Mouse (Mus musculus) myocyte (in vitro differentiated cells): ENCODE results near the gene Sec11a. TPM values are rescaled to one million over a fixed set of nuclear protein-coding genes. Genes with fewer than 3 reads are reported as not detected.
A peak's percentile ranks its signal among the peaks of the same experiment; 100 is the strongest.

ENCODE experiments used
- H3K27me3 ChIP-seq: one replicate; pipeline ENCODE4 v1.6.1; 2011; ENCODE audit not compliant: control insufficient read depth, insufficient read depth, insufficient read length
- H3K36me3 ChIP-seq: one replicate; pipeline ENCODE4 v1.6.1; 2011; ENCODE audit not compliant: control insufficient read depth, insufficient read depth
- H3K4me2 ChIP-seq: one replicate; pipeline ENCODE4 v1.6.1; 2011; ENCODE audit warnings: low read depth, control low read depth
- H3K4me3 ChIP-seq: one replicate; pipeline ENCODE4 v1.5.1; 2011; ENCODE audit warnings: mild to moderate bottlenecking, control low read depth, moderate library complexity
- H3K79me2 ChIP-seq: one replicate; pipeline ENCODE4 v1.6.1; 2011; ENCODE audit not compliant: control insufficient read depth, insufficient read depth
- H3ac ChIP-seq: one replicate; pipeline ENCODE4 v1.6.1; 2011; ENCODE audit not compliant: control insufficient read depth, insufficient read length
- CEBPB ChIP-seq: IDR thresholded peaks from 2 replicates; pipeline ENCODE4 v1.6.1; 2011; ENCODE audit warnings: mild to moderate bottlenecking, moderate library complexity; ENCODE audit not compliant: poor library complexity, insufficient read depth, severe bottlenecking
- E2F4 ChIP-seq: IDR thresholded peaks from one replicate; pipeline ENCODE4 v1.6.1; 2011; ENCODE audit warnings: mild to moderate bottlenecking, control low read depth, moderate library complexity; ENCODE audit not compliant: insufficient read depth
- MAX ChIP-seq: IDR thresholded peaks from one replicate; pipeline ENCODE4 v1.6.1; 2011; ENCODE audit warnings: low read depth, mild to moderate bottlenecking, control low read depth
- MYOD1 ChIP-seq, 3 experiments: IDR thresholded peaks; one replicate each; pipeline ENCODE4 v1.6.1; 2011; ENCODE audit warnings: control low read depth in 2 of 3, low read depth in 2 of 3, mild to moderate bottlenecking in 2 of 3, moderate library complexity in 1 of 3; ENCODE audit not compliant: insufficient read length in 2 of 3, control insufficient read depth in 1 of 3
- MYOG ChIP-seq, 3 experiments: IDR thresholded peaks; one replicate each; pipeline ENCODE4 v1.6.1; 2011; ENCODE audit warnings: control low read depth in 2 of 3, low read depth in 2 of 3, mild to moderate bottlenecking in 2 of 3; ENCODE audit not compliant: insufficient read length in 2 of 3, control insufficient read depth in 1 of 3, insufficient read depth in 1 of 3
- POLR2A ChIP-seq: IDR thresholded peaks from one replicate; pipeline ENCODE4 v1.6.1; 2011; ENCODE audit warnings: low read depth, mild to moderate bottlenecking, control low read depth, moderate library complexity; ENCODE audit not compliant: insufficient read length
- POLR2AphosphoS2 ChIP-seq: IDR thresholded peaks from one replicate; pipeline ENCODE4 v1.6.1; 2011; ENCODE audit warnings: low read depth, control low read depth; ENCODE audit not compliant: insufficient read length
- REST ChIP-seq: IDR thresholded peaks from one replicate; pipeline ENCODE4 v1.6.1; 2011; ENCODE audit warnings: mild to moderate bottlenecking, control low read depth, moderate library complexity; ENCODE audit not compliant: insufficient read depth, insufficient read length
- SRF ChIP-seq: IDR thresholded peaks from one replicate; pipeline ENCODE4 v1.6.1; 2011; ENCODE audit warnings: low read depth; ENCODE audit not compliant: control insufficient read depth, insufficient read length
- TCF12 ChIP-seq: IDR thresholded peaks from one replicate; pipeline ENCODE4 v1.6.1; 2011; ENCODE audit warnings: mild to moderate bottlenecking, control low read depth; ENCODE audit not compliant: poor library complexity, insufficient read depth, severe bottlenecking
- TCF3 ChIP-seq: IDR thresholded peaks from one replicate; pipeline ENCODE4 v1.6.1; 2011; ENCODE audit warnings: low read depth, control low read depth; ENCODE audit not compliant: insufficient read length
- USF1 ChIP-seq: IDR thresholded peaks from one replicate; pipeline ENCODE4 v1.6.1; 2011; ENCODE audit warnings: low read depth, mild to moderate bottlenecking, control low read depth, moderate library complexity
- polyA plus RNA-seq: library from polyadenylated mRNA; unstranded; fragments of >200 nt; fragmentation: generic; extraction: Trizol; gene quantifications from one replicate; pipeline ENCODE4 v1.2.1, GENCODE M21; 2012; ENCODE audit warnings: missing spikeins

The Sec11a gene
- polyA plus RNA-seq, 1 experiment, result 95.7 TPM

GRCm38 (mm10) chr7:80901541-80902274 lies 45.9 kb downstream of the Sec11a start:
- peak overlapping the region; percentile 62 for H3ac ChIP-seq
- H3K4me3 ChIP-seq, result peak overlapping the region; percentile 69
- no peaks in the 10 kb centered on the region for H3K36me3 ChIP-seq
- no peaks in the 10 kb centered on the region for H3K27me3 ChIP-seq
- TF ChIP-seq SRF (no peak), TCF3 (no peak), E2F4 (no peak), CEBPB (no peak), MYOD1 (IDR thresholded peaks at IDR 0.05; ENCODE audit: control insufficient read depth in 1 of 3, insufficient read length in 2 of 3, low read depth in 2 of 3) (no peak), TCF12 (no peak), POLR2A (no peak), MAX (no peak), POLR2AphosphoS2 (no peak), REST (no peak), USF1 (no peak), MYOG (IDR thresholded peaks at IDR 0.05; ENCODE audit: control insufficient read depth in 1 of 3, insufficient read depth in 1 of 3, insufficient read length in 2 of 3, low read depth in 2 of 3) (no peak)
- H3K4me2 ChIP-seq, result peak overlapping the region; percentile 93
- H3K79me2 ChIP-seq, result no peaks in the 10 kb centered on the region

GRCm38 (mm10) chr7:80900944-80901501 lies 46.6 kb downstream of the Sec11a start, which contains the start of gene Wdr73:
TSS of gene Wdr73 (minus strand) at chr7:80901269.
- Histone ChIP-seq H3K4me2 (peak within 1 kb of the TSS; percentile 97), H3ac (peak within 1 kb of the TSS; percentile 62), H3K27me3 (no peaks in the 10 kb centered on the region), H3K4me3 (peak within 1 kb of the TSS; percentile 69), H3K36me3 (no peaks in the 10 kb centered on the region), H3K79me2 (no peaks in the 10 kb centered on the region)
- TF ChIP-seq REST, result no peak
- no peak for TF ChIP-seq TCF3
- TF ChIP-seq TCF12, result no peak
- TF ChIP-seq SRF, result no peak
- no peak for TF ChIP-seq CEBPB
- peak in 1 of 3 experiments; percentile 35 for TF ChIP-seq MYOG (IDR thresholded peaks at IDR 0.05; ENCODE audit: control insufficient read depth in 1 of 3, insufficient read depth in 1 of 3, insufficient read length in 2 of 3, low read depth in 2 of 3)
- peak; percentile 87 for TF ChIP-seq POLR2AphosphoS2
- TF ChIP-seq USF1, result no peak
- no peak for TF ChIP-seq E2F4
- TF ChIP-seq POLR2A, result peak; percentile 74
- TF ChIP-seq MAX, result no peak
- TF ChIP-seq MYOD1 (IDR thresholded peaks at IDR 0.05; ENCODE audit: control insufficient read depth in 1 of 3, insufficient read length in 2 of 3, low read depth in 2 of 3), result no peak

- TF ChIP-seq MYOG (IDR thresholded peaks at IDR 0.05; ENCODE audit: control insufficient read depth in 1 of 3, insufficient read depth in 1 of 3, insufficient read length in 2 of 3, low read depth in 2 of 3), result no peak
- Histone ChIP-seq H3K79me2 (no peaks in the 10 kb centered on the region), H3K4me2 (no peak overlapping the region), H3ac (no peak overlapping the region), H3K27me3 (no peaks in the 10 kb centered on the region), H3K36me3 (peaks cover 8% of the 10 kb centered on the region), H3K4me3 (no peak overlapping the region)
Measured at GRCm38 (mm10) chr7:80897721-80898120, 49.9 kb downstream of the Sec11a start.

GRCm38 (mm10) chr7:80897134-80897533 lies 50.4 kb downstream of the Sec11a start:
- no peak overlapping the region for H3K4me3 ChIP-seq
- no peaks in the 10 kb centered on the region for H3K27me3 ChIP-seq
- H3K4me2 ChIP-seq, result no peak overlapping the region
- no peak overlapping the region for H3ac ChIP-seq
- TF ChIP-seq POLR2AphosphoS2 (no peak), TCF3 (no peak), E2F4 (no peak), CEBPB (no peak), POLR2A (no peak), USF1 (no peak), TCF12 (no peak), MYOG (IDR thresholded peaks at IDR 0.05; ENCODE audit: control insufficient read depth in 1 of 3, insufficient read depth in 1 of 3, insufficient read length in 2 of 3, low read depth in 2 of 3) (no peak), MAX (no peak), MYOD1 (IDR thresholded peaks at IDR 0.05; ENCODE audit: control insufficient read depth in 1 of 3, insufficient read length in 2 of 3, low read depth in 2 of 3) (no peak), REST (no peak), SRF (no peak)
- H3K79me2 ChIP-seq, result no peaks in the 10 kb centered on the region
- peaks cover 10% of the 10 kb centered on the region for H3K36me3 ChIP-seq
